Mouse (Mus musculus): ENCODE measurements around the gene Ccdc39. TPM values are rescaled to one million over a fixed set of nuclear protein-coding genes. Genes with fewer than 3 reads are reported as not detected.

Ccdc39 gene
- 0.29 TPM in 1 of 2 replicates, not detected in the other for polyA plus RNA-seq (2012; rRNA removed)

DNA sequence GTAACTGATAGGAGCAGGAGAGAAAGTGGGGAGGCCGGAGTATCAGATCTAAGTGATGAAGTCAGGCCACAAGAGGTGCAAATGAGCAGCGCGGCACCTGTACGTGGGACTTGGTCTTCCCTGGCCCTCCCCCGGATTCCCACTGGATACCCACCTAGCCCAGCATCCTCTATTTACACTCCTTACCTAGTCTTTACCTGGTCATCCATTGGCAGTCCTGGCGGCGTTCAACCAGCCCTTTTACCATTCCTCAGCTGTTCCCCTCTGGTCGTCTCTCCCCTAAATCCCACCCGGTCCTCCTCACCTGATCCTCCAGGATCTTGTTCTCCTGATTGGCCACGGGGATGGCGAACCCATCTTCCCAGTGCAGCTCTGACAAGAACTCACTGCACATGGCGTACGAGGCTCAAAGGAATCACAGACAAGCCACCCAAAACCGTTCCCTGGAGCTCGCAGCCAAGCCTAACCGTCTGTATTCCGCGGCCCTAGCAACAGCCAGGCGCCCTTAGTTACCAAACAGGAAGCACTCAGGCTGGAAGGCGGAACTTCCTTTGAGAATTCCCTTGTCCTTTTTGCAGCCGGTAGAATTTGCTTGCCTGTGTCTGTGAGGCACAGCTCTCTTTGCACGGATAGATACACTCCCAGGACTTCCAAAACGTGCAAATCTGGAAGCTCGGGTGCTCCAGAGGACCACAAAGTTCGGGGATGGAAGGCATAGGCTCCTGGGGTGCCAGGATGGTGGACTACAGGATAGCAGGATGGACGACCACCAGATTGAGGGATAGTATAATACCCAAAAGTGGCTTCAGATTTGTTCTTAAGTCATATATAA lies at the start of gene Ccdc39:
Gene Ccdc39 (minus strand): TSS at position 510 of the 832 bp plus-strand sequence.

DNA sequence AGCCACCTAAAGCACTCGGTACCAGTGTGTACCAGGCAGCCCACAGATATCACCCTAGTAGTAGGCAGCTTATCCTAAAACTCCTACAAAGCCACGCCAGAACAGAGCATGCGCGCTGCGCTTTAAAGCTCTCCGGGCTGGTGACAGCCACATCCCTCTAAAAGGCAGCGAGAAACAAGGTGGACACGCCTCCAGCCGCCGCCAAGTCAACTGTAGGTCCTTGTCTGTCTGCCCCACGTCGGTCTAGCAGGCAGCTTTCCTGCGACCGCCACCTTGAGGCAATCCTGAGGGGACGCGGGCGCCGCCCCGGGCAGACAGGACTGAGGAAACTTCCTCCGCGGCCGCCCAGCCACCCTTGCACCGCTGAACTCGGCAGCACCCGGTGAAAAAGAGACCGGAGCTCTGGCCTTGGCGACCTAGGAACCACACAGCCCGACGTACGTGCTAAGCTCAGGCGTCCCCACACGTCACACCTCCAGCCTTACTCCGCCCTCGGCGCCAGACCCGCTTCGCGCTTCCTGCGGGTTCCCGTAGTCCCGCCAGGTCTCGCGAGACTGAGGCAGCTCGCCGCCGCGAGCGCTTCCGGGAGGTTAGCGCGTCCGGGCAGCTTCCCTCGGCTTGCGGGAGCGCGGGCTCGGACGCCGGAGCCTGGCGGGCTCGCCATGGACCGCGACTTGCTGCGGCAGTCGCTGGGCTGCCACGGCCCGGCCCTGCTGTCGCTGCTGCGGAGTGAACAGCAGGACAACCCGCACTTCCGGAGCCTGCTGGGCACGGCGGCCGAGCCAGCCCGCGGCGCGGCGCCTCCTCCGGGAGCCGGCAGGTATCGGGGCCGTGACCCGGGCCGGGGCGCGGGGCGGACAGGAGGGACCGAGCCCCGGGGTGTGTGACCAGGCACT lies 44.2 kb downstream of the Ccdc39 start, which contains the start of gene Ttc14:
Gene Ttc14 (plus strand): TSS at position 216 of the 896 bp plus-strand sequence.

Other genes with a start within 250 kb of the Ccdc39 start
- 35.0 and 40.6 TPM in 2 replicates for gene Ttc14, start 44.5 kb downstream of the Ccdc39 start, polyA plus RNA-seq (2012; rRNA removed)
- 3.6 and 4.4 TPM in 2 replicates for gene Fxr1, start 175.6 kb upstream of the Ccdc39 start, polyA plus RNA-seq (2012; rRNA removed)
- 71.2 and 82.5 TPM in 2 replicates for gene Dnajc19, start 237.0 kb upstream of the Ccdc39 start, polyA plus RNA-seq (2012; rRNA removed)

All from colon, adult 2 months (tissue).